Mouse (Mus musculus) spleen, adult 2 months (tissue): Measurements from ENCODE around the gene Gm11060. TPM values are rescaled to one million over a fixed set of nuclear protein-coding genes. Genes with fewer than 3 reads are reported as not detected.

Experiments
- DNase-seq, 2 experiments: peaks; one replicate each; pipeline versions ENCODE4 v3.0.0 to v3.0.0-alpha.2; 2012 to 2021; ENCODE audit warnings: low spot score in 2 of 2, low read depth in 1 of 2
- H3K27ac ChIP-seq: fragments of 200-500 bp; 2 replicates; pipeline ENCODE4 v1.5.1; 2012; ENCODE audit warnings: low read length, inconsistent platforms; ENCODE audit not compliant: insufficient read depth
- H3K27me3 ChIP-seq: fragments of 200-500 bp; 2 replicates; pipeline ENCODE4 v1.6.1; 2012; ENCODE audit warnings: mild to moderate bottlenecking, moderate library complexity, low read length, inconsistent platforms; ENCODE audit not compliant: control insufficient read depth, insufficient read depth
- H3K36me3 ChIP-seq: fragments of 200-500 bp; 2 replicates; pipeline ENCODE4 v1.6.1; 2012; ENCODE audit warnings: mild to moderate bottlenecking, low read length, inconsistent platforms; ENCODE audit not compliant: control insufficient read depth, insufficient read depth
- H3K4me1 ChIP-seq: fragments of 200-500 bp; 2 replicates; pipeline ENCODE4 v1.6.1; 2011; ENCODE audit warnings: inconsistent platforms; ENCODE audit not compliant: control insufficient read depth, insufficient read depth, insufficient read length
- H3K4me3 ChIP-seq: fragments of 200-500 bp; 2 replicates; pipeline ENCODE4 v1.5.1; 2011; ENCODE audit warnings: mild to moderate bottlenecking, inconsistent platforms; ENCODE audit not compliant: insufficient read depth, insufficient read length; ENCODE audit errors: extremely low read depth
- CTCF ChIP-seq: fragments of 200-500 bp; IDR thresholded peaks from 2 replicates; pipeline ENCODE4 v1.5.1; 2011; ENCODE audit warnings: mild to moderate bottlenecking, inconsistent platforms; ENCODE audit not compliant: insufficient read depth, insufficient read length, insufficient replicate concordance; ENCODE audit errors: extremely low read depth
- POLR2A ChIP-seq: fragments of 200-500 bp; IDR thresholded peaks from 2 replicates; pipeline ENCODE4 v1.6.1; 2011; ENCODE audit warnings: low read depth, low read length, inconsistent platforms
- WGBS: fragments of 180-500 bp; shearing (Covaris S2); methylation state at CpG from one replicate; pipeline ENCODE4 v1.1.7; 2018; 5-methylcytosine and 5-hydroxymethylcytosine counted together
- polyA plus RNA-seq: library from polyadenylated mRNA; depleted of rRNA; stranded (reverse); fragments of >200 nt; gene quantifications from 2 replicates; pipeline ENCODE4 v1.2.3, GENCODE M21; 2012; rRNA removed

Gm11060 gene
- polyA plus RNA-seq: not detected in 2 replicates

- Histone ChIP-seq H3K36me3 (no peaks in the 10 kb centered on the region), H3K27ac (no peak within 1 kb of the TSS), H3K4me1 (no peaks in the 10 kb centered on the region), H3K4me3 (no peak within 1 kb of the TSS), H3K27me3 (no peaks in the 10 kb centered on the region)
- WGBS: 86% methylated on average over 2 of the region's 2 CpGs
- no peak for TF ChIP-seq POLR2A
- TF ChIP-seq CTCF: no peak
- DNase-seq: no peak
Measured at GRCm38 (mm10) chr2:105091718-105092117, at the start of gene Gm11060. Gene Gm11060, plus strand, starts transcription at chr2:105092018.

GRCm38 (mm10) chr2:105043152-105043551, 48.7 kb upstream of the Gm11060 start:
- Histone ChIP-seq H3K27me3 (no peaks in the 10 kb centered on the region), H3K4me3 (no peak overlapping the region), H3K36me3 (no peaks in the 10 kb centered on the region), H3K27ac (no peak overlapping the region), H3K4me1 (no peaks in the 10 kb centered on the region; the same call in 1 of the 2 replicates)
- DNase-seq: no peak
- TF ChIP-seq CTCF (no peak), POLR2A (no peak)
- WGBS: 26% methylated on average over 4 of the region's 4 CpGs

GRCm38 (mm10) chr2:105048301-105048700, 43.5 kb upstream of the Gm11060 start:
- H3K36me3 ChIP-seq: no peaks in the 10 kb centered on the region
- no peak overlapping the region for H3K4me3 ChIP-seq
- no peaks in the 10 kb centered on the region for H3K4me1 ChIP-seq
- no peak for DNase-seq
- no peak overlapping the region for H3K27ac ChIP-seq
- no peaks in the 10 kb centered on the region; the same call in 1 of the 2 replicates for H3K27me3 ChIP-seq
- TF ChIP-seq POLR2A (no peak), CTCF (no peak)
- 89% methylated on average over 1 of the region's 1 CpGs for WGBS

- no peak for TF ChIP-seq POLR2A
- no peak for TF ChIP-seq CTCF
- 75% methylated on average over 1 of the region's 1 CpGs for WGBS
- H3K27me3 ChIP-seq: no peaks in the 10 kb centered on the region; the same call in 1 of the 2 replicates
- H3K4me3 ChIP-seq: no peak overlapping the region
- H3K36me3 ChIP-seq: no peaks in the 10 kb centered on the region
- H3K27ac ChIP-seq: no peak overlapping the region
- DNase-seq: no peak
- H3K4me1 ChIP-seq: no peaks in the 10 kb centered on the region
Measured at GRCm38 (mm10) chr2:105055529-105055928, 36.3 kb upstream of the Gm11060 start.

GRCm38 (mm10) chr2:105058577-105059116, 33.2 kb upstream of the Gm11060 start:
- H3K36me3 ChIP-seq: no peaks in the 10 kb centered on the region

GRCm38 (mm10) chr2:105062741-105063372, 29.0 kb upstream of the Gm11060 start:
- Histone ChIP-seq H3K27ac (peak overlapping the region; percentile 6; the same call in 1 of the 2 replicates), H3K36me3 (no peaks in the 10 kb centered on the region), H3K4me1 (no peaks in the 10 kb centered on the region; the same call in 1 of the 2 replicates), H3K4me3 (no peak overlapping the region), H3K27me3 (no peaks in the 10 kb centered on the region)
- TF ChIP-seq CTCF (no peak), POLR2A (no peak)
- 65% methylated on average over 7 of the region's 7 CpGs for WGBS
- peak in 1 of 2 experiments; percentile 12 for DNase-seq

More at GRCm38 (mm10) chr2:105058577-105059116, 33.2 kb upstream of the Gm11060 start:
- WGBS: 83% methylated on average over 7 of the region's 7 CpGs
- no peak overlapping the region for H3K27ac ChIP-seq
- no peak for DNase-seq
- H3K27me3 ChIP-seq: no peaks in the 10 kb centered on the region
- no peak for TF ChIP-seq POLR2A
- no peak for TF ChIP-seq CTCF
- no peaks in the 10 kb centered on the region; the same call in 1 of the 2 replicates for H3K4me1 ChIP-seq
- no peak overlapping the region for H3K4me3 ChIP-seq

GRCm38 (mm10) chr2:105072496-105072895, 19.3 kb upstream of the Gm11060 start:
- 78% methylated on average over 4 of the region's 4 CpGs for WGBS
- TF ChIP-seq POLR2A (no peak), CTCF (no peak)
- no peak overlapping the region for H3K4me3 ChIP-seq
- DNase-seq: no peak
- no peaks in the 10 kb centered on the region for H3K4me1 ChIP-seq
- H3K27ac ChIP-seq: no peak overlapping the region
- no peaks in the 10 kb centered on the region for H3K27me3 ChIP-seq
- no peaks in the 10 kb centered on the region for H3K36me3 ChIP-seq
